Mouse (Mus musculus) C2C12 (cell line): ENCODE results near the gene Slc7a1.

ENCODE experiments used
- CEBPB ChIP-seq: IDR thresholded peaks from one replicate; pipeline ENCODE4 v1.6.1; 2011; ENCODE audit warnings: low read depth, mild to moderate bottlenecking, control low read depth, moderate library complexity
- CTCF ChIP-seq: IDR thresholded peaks from one replicate; pipeline ENCODE4 v1.5.1; 2011; ENCODE audit not compliant: control insufficient read depth, insufficient read depth, insufficient read length
- MYOD1 ChIP-seq: IDR thresholded peaks from one replicate; pipeline ENCODE4 v1.6.1; 2011; ENCODE audit warnings: low read depth; ENCODE audit not compliant: control insufficient read depth, insufficient read length
- USF1 ChIP-seq: IDR thresholded peaks from one replicate; pipeline ENCODE4 v1.6.1; 2011; ENCODE audit warnings: low read depth, mild to moderate bottlenecking, control low read depth, moderate library complexity

- no peak for TF ChIP-seq USF1
- no peak for TF ChIP-seq MYOD1
- TF ChIP-seq CTCF = no peak
- no peak for TF ChIP-seq CEBPB
These were observed 9.8 kb upstream of the Slc7a1 start for GRCm38 (mm10) chr5:148409465-148409864.
